Mouse (Mus musculus) adrenal gland, adult (tissue): ENCODE results near the gene Tspan2.

Experiments
- DNase-seq, 2 experiments: peaks; one replicate each; pipeline ENCODE4 v3.0.0; 2022 to 2023; ENCODE audit warnings: low spot score in 1 of 2; ENCODE audit not compliant: inconsistent age in 2 of 2

Tspan2 gene

DNA sequence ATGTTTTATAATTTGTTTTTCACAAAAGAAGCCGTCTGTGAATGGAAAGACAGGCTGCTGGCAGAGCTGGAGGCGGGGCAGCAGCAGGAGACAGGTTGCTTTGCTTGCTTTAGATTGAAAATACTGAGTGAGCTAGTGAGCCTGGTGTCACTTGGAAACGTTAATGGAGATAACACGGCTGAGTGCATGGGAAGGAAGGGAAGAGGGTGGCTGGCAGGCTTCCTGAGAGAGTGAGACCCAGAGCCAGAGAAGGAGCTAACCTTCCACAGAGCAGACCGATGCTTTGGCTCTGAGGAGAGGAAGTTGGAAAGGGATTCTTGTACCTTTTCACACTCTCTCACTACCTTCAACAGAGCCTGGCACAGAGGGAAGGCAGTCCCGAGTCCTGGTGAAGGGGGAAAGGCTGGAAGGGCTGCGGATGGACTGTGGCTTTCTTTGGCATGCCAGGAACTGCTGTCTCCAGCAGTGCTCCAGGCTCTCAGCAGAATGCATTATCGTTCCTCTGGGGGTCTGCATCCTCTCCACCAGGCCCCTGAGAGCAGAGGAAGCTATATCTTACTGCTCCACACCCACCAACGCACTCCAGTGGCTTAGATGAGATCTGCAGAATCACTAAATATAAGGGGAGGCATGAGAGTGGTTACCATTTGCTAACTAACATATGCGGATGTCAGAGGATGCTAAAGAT lies 29.5 kb downstream of the Tspan2 start:
- DNase-seq = no peak

DNA sequence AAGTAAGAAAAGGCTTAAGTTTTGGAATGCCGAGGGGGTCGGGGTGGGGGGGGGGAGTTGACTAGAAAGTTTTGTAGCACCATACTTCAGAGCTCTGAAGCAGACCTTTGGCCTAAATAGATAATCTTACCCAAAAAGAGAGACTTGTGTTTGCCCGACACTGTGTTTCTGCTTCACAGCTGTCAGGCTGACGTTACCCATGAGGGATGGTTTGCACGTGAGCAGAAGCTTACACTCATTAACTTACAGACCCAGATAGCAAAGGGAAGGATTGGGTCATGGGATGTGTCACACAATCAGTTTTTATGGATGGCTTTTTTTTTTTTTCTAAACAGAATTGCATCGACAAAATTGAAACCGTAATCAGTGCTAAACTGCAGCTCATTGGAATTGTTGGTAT lies 30.5 kb downstream of the Tspan2 start:
- no peak for DNase-seq

DNA sequence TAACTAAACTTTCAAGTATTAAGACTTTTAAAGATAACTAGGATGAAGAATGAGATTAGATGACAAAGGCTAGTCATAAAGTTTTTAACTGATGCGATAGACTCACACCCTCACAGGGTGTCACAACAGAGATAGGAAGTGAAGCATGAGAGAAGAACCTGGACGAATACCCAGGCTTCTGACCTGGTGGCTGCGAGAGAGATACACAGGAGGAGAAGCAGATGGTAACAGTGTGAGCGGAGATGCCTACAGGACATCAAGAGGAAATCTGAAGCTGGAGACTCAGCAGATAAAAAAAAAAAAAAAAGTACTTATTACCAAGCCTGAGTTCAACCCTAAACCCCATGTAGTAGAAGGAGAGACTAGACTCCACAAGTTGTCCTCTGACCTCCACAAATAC lies 38.7 kb downstream of the Tspan2 start:
- no peak for DNase-seq

DNA sequence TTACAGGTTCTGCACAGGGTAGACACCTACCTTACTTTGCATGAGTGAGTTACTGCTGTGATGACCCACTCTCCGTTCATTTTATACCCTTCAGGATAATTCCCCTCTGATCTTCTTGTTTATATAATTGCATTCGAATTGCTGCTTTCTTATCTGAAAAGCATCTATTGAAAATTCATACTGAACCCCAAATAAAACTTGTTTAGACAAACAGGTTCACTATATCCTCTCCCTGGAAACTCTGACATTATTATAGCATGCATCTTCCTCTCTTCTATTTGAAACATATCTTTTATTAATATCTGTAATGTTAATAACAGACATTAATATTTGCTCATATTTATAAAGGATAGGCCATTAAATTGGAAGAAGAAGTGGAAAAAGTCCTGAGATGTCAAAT lies 48.3 kb downstream of the Tspan2 start, which contains the start of gene Tshb:
Gene Tshb (minus strand): TSS at position 101 of the 400 bp plus-strand sequence.
- DNase-seq = no peak

DNA sequence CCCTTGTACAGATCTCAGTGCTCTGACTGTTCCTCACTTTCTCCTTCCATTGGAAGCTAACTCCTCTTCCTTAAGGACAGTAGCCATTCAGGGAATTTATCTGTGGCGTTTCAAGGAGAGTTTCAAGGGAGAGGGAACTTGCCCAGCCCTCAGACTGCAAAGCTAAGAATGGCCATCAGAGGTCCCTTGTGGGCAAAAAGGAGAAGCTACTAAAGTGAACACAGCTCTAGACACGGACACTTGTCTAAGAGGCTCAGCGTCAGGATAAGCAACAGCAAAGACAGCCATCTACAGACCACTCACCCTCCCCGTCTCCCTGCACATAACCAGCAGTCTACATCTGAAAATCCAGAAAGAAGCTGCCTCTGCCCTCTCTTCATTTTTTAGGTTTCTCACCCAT lies 53.0 kb downstream of the Tspan2 start:
- DNase-seq = peak in 1 of 2 experiments; percentile 19

DNA sequence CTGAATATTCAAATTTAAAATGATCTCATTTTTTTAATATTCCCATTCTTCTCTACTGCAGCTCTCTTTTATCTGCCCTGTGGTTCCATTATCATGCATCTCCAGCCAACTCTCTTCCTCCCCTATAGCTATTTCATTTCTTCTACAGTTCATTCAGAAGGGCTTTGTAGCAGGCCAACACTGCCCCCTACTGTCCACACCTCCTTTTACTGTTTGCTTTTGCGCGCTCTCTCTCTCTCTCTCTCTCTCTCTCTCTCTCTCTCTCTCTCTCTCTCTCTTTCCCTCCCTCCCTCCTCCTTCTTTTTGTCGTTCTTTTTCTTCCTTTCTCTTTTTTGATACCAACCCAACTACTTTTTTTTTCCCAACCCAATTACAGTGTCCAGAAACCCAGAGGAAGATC lies 69.6 kb downstream of the Tspan2 start:
- DNase-seq = peak; percentile 58 to 89

DNA sequence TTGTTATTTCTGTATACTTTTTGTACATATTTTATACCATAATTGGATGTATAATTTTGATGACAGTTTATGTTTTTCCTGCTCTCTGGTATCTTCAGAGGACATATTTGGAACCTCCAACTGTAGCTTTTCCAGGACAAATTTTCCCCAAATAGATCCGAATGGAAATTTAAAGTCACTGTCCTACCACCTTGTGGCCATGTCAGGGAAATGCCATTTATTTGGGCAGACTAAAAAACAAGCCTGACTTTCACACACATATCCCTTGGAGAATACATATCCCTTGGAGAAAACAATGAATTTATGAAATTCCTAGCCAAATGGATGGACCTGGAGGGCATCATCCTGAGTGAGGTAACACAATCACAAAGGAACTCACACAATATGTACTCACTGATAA lies 108.1 kb downstream of the Tspan2 start:
- DNase-seq = peak in 1 of 2 experiments; percentile 14

DNA sequence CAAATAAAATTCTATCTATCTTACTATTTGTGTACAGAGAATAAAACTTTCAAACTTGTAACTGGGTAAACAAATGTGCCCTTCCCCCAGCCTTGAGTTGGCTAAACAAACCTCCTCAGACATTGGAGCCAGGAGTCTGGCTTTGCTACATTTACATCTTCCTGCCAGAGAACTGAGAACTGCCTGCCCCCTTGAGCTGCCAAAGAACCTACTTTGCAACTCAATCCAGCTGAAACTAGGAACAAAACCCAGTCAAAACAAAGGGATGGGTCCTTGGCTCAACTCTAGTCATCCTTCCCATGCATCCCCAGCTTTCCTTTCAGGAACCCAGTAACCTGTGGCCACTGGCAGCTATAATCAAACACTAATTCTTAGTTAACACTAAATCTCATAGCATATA lies 114.3 kb downstream of the Tspan2 start:
- peak in 1 of 2 experiments; percentile 9 for DNase-seq
